Mouse (Mus musculus) liver, embryonic 16.5 days (tissue): ENCODE measurements around the gene Mical3. TPM values are rescaled to one million over a fixed set of nuclear protein-coding genes. Genes with fewer than 3 reads are reported as not detected.

ENCODE experiments used
- ATAC-seq: fragments of 200-750 bp; cut with Nextera tagmentation; 2 replicates; pipeline ENCODE4 v1.8.0; 2017; ENCODE audit warnings: low read depth, mild to moderate bottlenecking, moderate number of reproducible peaks, moderate library complexity
- H3K27ac ChIP-seq: fragments of 300-500 bp; sonication (generic); 2 replicates; pipeline ENCODE4 v1.5.1; 2014; ENCODE audit warnings: mild to moderate bottlenecking, low read length
- H3K27me3 ChIP-seq: fragments of 300-500 bp; sonication (generic); 2 replicates; pipeline ENCODE4 v1.6.1; 2014; ENCODE audit warnings: low read depth, low read length, mixed read lengths; ENCODE audit not compliant: control insufficient read depth, insufficient read depth
- H3K36me3 ChIP-seq: fragments of 300-500 bp; sonication (generic); 2 replicates; pipeline ENCODE4 v1.6.1; 2014; ENCODE audit warnings: mild to moderate bottlenecking; ENCODE audit not compliant: control insufficient read depth, insufficient read depth
- H3K4me1 ChIP-seq: fragments of 300-500 bp; sonication (generic); 2 replicates; pipeline ENCODE4 v1.6.1; 2014; ENCODE audit warnings: low read depth, low read length, mixed read lengths; ENCODE audit not compliant: control insufficient read depth
- H3K4me2 ChIP-seq: fragments of 300-500 bp; sonication (generic); 2 replicates; pipeline ENCODE4 v1.6.1; 2014; ENCODE audit warnings: low read depth, low read length, mixed read lengths
- H3K4me3 ChIP-seq: fragments of 300-500 bp; sonication (generic); 2 replicates; pipeline ENCODE4 v1.5.1; 2014; ENCODE audit warnings: low read depth, mild to moderate bottlenecking, low read length
- H3K9ac ChIP-seq: fragments of 300-500 bp; sonication (generic); 2 replicates; pipeline ENCODE4 v1.6.1; 2014; ENCODE audit warnings: low read depth, low read length
- H3K9me3 ChIP-seq: fragments of 300-500 bp; sonication (generic); replicated peaks from 2 replicates; pipeline ENCODE4 v1.6.1; 2016; ENCODE audit warnings: low read length; ENCODE audit not compliant: control insufficient read depth
- WGBS: fragments of 180-500 bp; shearing (Covaris S2); extraction: QIAGEN DNeasy Blood & Tissue Kit; methylation state at CpG from one replicate; pipeline ENCODE4 v1.1.7; 2014; ENCODE audit not compliant: insufficient replicate concordance; 5-methylcytosine and 5-hydroxymethylcytosine counted together
- polyA plus RNA-seq: library from polyadenylated mRNA; unstranded; fragments of >200 nt; fragmentation: Nextera tagmentation; extraction: Ambion mirVana; gene quantifications from 2 replicates; pipeline ENCODE4 v1.2.1, GENCODE M21; 2015

Mical3 gene
- polyA plus RNA-seq, 1 experiment from 2014 or later = 9.2 TPM

DNA sequence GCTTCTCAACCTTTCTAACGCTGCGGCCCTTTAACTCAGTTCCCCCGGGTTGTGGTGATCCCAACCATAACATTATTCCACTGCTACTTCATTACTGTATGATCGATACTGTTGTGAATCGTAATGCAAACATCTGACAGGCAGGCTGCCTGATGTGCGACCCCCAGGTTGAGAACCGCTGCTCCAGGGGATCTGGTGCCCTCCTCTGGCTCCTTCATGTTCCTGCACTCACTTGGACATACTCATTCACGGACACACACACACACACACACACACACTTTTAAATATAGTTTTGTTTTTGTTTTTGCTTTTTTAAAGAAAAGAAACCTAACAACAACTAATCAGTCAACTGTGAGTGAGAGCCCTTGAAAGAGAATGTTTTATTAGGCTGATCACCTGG, 19.3 kb upstream of the Mical3 start:
- H3K27me3 ChIP-seq = no peaks in the 10 kb centered on the region
- 78% methylated on average over 8 of the region's 8 CpGs for WGBS
- H3K4me3 ChIP-seq = no peak overlapping the region
- ATAC-seq = no peak
- H3K36me3 ChIP-seq = no peaks in the 10 kb centered on the region
- H3K9me3 ChIP-seq = no peaks in the 10 kb centered on the region
- no peak overlapping the region for H3K9ac ChIP-seq
- H3K4me1 ChIP-seq = no peaks in the 10 kb centered on the region
- no peak overlapping the region for H3K27ac ChIP-seq
- H3K4me2 ChIP-seq = no peak overlapping the region

DNA sequence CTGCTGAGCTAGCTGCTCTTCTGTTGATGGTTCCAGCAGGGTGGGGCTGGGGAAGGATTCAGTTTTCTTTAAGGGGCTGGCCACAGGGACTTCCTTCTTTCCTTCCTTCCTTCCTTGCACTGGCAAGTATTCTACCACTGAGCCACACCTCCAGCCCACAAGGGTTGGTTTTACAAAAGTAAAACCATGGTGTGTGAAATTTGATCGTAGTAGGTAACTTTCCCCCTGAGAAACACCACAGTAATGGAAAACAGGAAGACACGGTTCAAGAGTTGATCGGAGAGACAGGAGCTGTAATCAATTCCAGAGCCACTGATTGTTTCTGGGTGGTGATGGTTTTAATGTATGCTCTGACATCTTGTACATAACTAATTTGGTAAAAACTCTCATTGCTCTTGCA, 18.6 kb upstream of the Mical3 start:
- WGBS = 28% methylated on average over 3 of the region's 3 CpGs
- H3K27ac ChIP-seq = no peak overlapping the region
- H3K4me2 ChIP-seq = no peak overlapping the region
- no peak for ATAC-seq
- H3K9ac ChIP-seq = no peak overlapping the region
- H3K27me3 ChIP-seq = no peaks in the 10 kb centered on the region
- no peak overlapping the region for H3K4me3 ChIP-seq
- no peaks in the 10 kb centered on the region for H3K9me3 ChIP-seq
- no peaks in the 10 kb centered on the region for H3K36me3 ChIP-seq
- no peaks in the 10 kb centered on the region for H3K4me1 ChIP-seq

DNA sequence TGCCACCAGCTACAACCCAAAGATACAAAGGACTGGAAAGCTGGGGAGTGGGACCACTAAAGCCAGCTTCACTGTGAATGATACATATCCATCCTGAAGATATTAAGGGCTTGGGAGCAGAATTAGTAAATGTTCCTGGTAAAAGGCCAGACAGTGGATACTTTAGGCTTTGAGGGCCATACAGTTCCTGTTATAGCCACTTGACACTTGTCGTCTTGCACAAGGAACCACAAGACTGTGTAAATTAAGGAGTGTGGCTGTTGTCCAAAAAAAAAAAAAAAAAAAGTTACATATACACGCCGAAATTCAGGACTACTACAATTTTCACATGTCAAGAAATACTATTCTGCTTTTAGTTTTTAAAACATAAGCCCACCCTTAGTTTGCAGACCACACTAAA, 17.6 kb upstream of the Mical3 start:
- no peak overlapping the region for H3K27ac ChIP-seq
- H3K27me3 ChIP-seq = no peaks in the 10 kb centered on the region
- peaks cover 2% of the 10 kb centered on the region for H3K4me1 ChIP-seq
- ATAC-seq = no peak
- H3K9me3 ChIP-seq = no peaks in the 10 kb centered on the region
- H3K4me3 ChIP-seq = no peak overlapping the region
- H3K36me3 ChIP-seq = no peaks in the 10 kb centered on the region
- H3K4me2 ChIP-seq = no peak overlapping the region
- no peak overlapping the region for H3K9ac ChIP-seq
- WGBS = 18% methylated on average over 3 of the region's 3 CpGs

DNA sequence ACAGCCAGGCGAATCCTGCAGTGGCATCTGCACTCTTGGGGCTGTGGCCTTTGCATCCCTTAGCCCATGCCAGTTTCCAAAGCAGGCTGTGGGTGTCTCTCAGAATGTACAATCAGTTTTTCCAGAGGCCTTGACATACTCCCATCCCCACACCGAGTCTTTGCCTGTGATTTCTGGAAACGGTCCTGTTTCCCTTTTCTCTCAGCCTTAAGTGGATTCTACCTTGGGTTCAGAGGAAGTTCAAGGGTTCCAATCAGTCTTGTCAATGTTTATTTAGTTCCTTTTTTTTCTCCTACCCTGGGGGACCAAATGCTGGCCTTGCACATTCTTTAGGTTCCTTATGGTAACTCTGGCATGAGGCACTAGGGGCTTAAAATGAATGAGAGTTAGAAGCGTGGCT, 16.0 kb upstream of the Mical3 start:
- Histone ChIP-seq H3K4me1 (peaks cover 2% of the 10 kb centered on the region), H3K27me3 (no peaks in the 10 kb centered on the region), H3K9ac (no peak overlapping the region), H3K27ac (no peak overlapping the region), H3K4me3 (no peak overlapping the region), H3K9me3 (no peaks in the 10 kb centered on the region), H3K36me3 (no peaks in the 10 kb centered on the region), H3K4me2 (no peak overlapping the region)
- no peak for ATAC-seq
- WGBS = 23% methylated on average over 4 of the region's 4 CpGs

DNA sequence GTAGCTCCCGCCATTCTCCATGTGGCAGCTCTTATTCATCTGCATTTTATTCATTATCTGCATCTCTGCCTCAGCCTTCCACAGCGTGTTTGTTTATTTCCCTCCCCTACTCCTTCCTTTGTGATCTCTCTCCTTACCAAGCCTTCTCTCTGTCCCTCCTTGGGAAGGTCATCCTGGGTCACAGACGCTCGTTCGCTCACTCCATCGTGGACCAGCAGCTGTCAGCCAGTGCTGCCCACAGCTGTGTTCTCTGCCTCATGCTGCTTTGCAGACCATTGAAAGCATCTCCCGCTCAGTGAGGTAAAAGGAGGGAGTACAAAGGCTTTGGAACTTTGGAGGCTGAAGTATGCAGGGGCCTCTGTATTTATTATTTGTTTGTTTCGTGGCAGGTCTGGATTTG, 15.1 kb upstream of the Mical3 start:
- ATAC-seq = no peak
- Histone ChIP-seq H3K27me3 (no peaks in the 10 kb centered on the region), H3K4me3 (no peak overlapping the region), H3K27ac (no peak overlapping the region), H3K36me3 (no peaks in the 10 kb centered on the region), H3K4me1 (peaks cover 2% of the 10 kb centered on the region), H3K9ac (no peak overlapping the region), H3K9me3 (no peaks in the 10 kb centered on the region), H3K4me2 (no peak overlapping the region)
- 66% methylated on average over 8 of the region's 8 CpGs for WGBS

DNA sequence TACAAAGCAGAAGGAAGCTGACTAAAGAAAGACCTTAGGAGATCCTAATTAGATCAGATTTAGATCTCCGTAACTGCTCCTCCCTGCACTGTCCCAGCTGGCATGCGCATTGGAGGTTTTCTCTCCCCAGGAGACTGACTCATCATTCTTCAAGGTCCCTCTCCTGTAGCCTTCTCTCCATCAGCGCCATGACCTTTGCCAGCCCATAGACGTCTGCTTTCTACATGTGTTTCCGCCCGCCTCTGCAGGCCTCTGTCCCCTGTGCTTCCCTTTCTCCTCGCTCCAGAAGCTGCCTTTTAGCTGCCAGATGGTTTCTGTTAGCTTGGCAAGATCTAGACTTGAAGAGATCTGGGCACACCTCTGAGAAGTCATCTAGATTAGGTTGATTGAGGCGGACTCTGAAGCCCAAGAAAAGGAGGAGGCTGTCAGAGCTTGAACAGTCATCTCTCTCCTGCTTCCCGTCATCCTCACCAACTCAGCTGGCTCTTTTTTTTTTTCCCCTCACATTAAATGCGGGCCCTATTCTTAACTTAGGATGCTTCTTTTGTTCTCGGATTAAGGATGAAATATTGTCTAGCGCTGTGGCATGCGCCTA, 14.3 kb upstream of the Mical3 start:
- H3K27ac ChIP-seq = no peak overlapping the region
- 66% methylated on average over 13 of the region's 13 CpGs for WGBS
- peaks cover 2% of the 10 kb centered on the region for H3K4me1 ChIP-seq
- ATAC-seq = no peak
- H3K27me3 ChIP-seq = no peaks in the 10 kb centered on the region
- H3K4me2 ChIP-seq = no peak overlapping the region
- no peaks in the 10 kb centered on the region for H3K36me3 ChIP-seq
- no peak overlapping the region for H3K9ac ChIP-seq
- no peaks in the 10 kb centered on the region for H3K9me3 ChIP-seq
- H3K4me3 ChIP-seq = no peak overlapping the region

DNA sequence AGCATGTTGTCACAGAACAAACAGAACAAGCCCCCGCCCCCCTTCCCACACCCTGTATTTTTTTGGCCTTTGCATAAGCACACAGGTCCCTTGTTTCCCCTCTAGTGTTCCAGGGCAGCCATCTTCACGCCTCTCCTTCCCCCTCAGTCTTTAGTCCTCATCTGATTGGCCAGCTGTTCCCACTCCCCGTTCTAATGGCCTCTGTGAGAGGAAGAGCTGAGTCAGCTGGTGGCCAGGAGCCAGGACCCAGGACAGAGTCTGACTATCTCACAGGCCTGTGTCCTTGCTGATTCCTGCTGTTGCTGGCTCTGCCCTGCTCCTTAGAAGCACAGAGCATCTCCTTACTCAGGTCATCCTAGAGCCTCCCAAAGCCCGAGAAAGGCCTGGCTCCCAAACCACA, 13.3 kb upstream of the Mical3 start:
- no peaks in the 10 kb centered on the region for H3K9me3 ChIP-seq
- H3K4me2 ChIP-seq = no peak overlapping the region
- no peak overlapping the region for H3K4me3 ChIP-seq
- H3K36me3 ChIP-seq = no peaks in the 10 kb centered on the region
- H3K9ac ChIP-seq = no peak overlapping the region
- peaks cover 2% of the 10 kb centered on the region for H3K4me1 ChIP-seq
- 36% methylated on average over 4 of the region's 4 CpGs for WGBS
- H3K27me3 ChIP-seq = no peaks in the 10 kb centered on the region
- peak; percentile 78 for ATAC-seq
- peak overlapping the region; percentile 58 for H3K27ac ChIP-seq

DNA sequence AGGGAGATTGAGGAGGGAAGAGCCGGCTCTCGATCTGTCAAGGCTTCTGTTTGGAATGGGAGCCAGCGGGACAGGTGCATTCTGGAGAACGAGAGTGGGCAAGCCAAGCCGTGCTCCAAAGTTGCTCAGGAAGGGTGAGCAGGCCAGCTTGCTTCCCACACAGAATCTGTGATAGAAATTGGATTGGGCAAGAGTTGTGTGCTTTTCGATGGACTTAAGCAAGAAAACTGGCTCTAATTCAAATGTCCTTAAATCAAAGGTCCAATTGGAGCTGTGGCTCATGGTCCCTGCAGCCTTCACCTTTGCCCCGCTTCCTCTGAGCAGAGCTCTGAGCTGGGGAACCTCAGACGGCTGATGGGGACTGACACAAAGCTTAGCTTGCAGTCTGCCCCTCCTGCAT, 12.6 kb upstream of the Mical3 start:
- H3K4me2 ChIP-seq = no peak overlapping the region
- 56% methylated on average over 8 of the region's 8 CpGs for WGBS

DNA sequence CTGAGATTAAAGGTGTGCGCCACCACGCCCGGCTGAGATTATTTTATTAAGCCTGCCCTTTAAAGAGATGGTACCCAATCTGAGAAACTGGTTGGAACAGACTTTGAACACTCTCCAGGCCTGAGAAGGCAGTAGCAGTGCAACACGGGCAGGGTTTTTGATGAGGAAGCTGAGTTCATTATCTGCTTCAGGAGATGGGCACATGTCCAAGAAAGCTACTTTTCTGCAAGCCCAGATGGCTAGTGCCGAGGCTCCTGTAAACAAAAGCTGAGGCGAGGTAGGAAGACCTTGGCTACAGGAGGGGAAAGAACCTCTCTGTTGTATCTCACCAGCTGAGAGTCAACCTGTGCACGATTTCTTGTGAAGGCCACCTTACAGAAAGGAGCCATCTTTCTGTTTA, 11.5 kb upstream of the Mical3 start:
- Histone ChIP-seq H3K27ac (no peak overlapping the region), H3K4me2 (no peak overlapping the region), H3K9me3 (no peaks in the 10 kb centered on the region), H3K27me3 (no peaks in the 10 kb centered on the region), H3K36me3 (no peaks in the 10 kb centered on the region), H3K4me1 (peaks cover 2% of the 10 kb centered on the region), H3K4me3 (no peak overlapping the region), H3K9ac (no peak overlapping the region)
- 56% methylated on average over 7 of the region's 7 CpGs for WGBS
- ATAC-seq = no peak

More for the DNA sequence above, 12.6 kb upstream of the Mical3 start:
- Histone ChIP-seq H3K36me3 (no peaks in the 10 kb centered on the region), H3K9ac (no peak overlapping the region), H3K4me3 (no peak overlapping the region), H3K4me1 (peaks cover 2% of the 10 kb centered on the region), H3K27me3 (no peaks in the 10 kb centered on the region), H3K9me3 (no peaks in the 10 kb centered on the region), H3K27ac (peak overlapping the region; percentile 58)
- peak; percentile 85 for ATAC-seq
